Mouse (Mus musculus) liver, embryonic 16.5 days (tissue): ENCODE measurements around the gene Mier2. TPM values are rescaled to one million over a fixed set of nuclear protein-coding genes. Genes with fewer than 3 reads are reported as not detected.

Experiments used
- ATAC-seq: fragments of 200-750 bp; cut with Nextera tagmentation; 2 replicates; pipeline ENCODE4 v1.8.0; 2017; ENCODE audit warnings: low read depth, mild to moderate bottlenecking, moderate number of reproducible peaks, moderate library complexity
- H3K27ac ChIP-seq: fragments of 300-500 bp; sonication (generic); 2 replicates; pipeline ENCODE4 v1.5.1; 2014; ENCODE audit warnings: mild to moderate bottlenecking, low read length
- H3K27me3 ChIP-seq: fragments of 300-500 bp; sonication (generic); 2 replicates; pipeline ENCODE4 v1.6.1; 2014; ENCODE audit warnings: low read depth, low read length, mixed read lengths; ENCODE audit not compliant: control insufficient read depth, insufficient read depth
- H3K36me3 ChIP-seq: fragments of 300-500 bp; sonication (generic); 2 replicates; pipeline ENCODE4 v1.6.1; 2014; ENCODE audit warnings: mild to moderate bottlenecking; ENCODE audit not compliant: control insufficient read depth, insufficient read depth
- H3K4me1 ChIP-seq: fragments of 300-500 bp; sonication (generic); 2 replicates; pipeline ENCODE4 v1.6.1; 2014; ENCODE audit warnings: low read depth, low read length, mixed read lengths; ENCODE audit not compliant: control insufficient read depth
- H3K4me2 ChIP-seq: fragments of 300-500 bp; sonication (generic); 2 replicates; pipeline ENCODE4 v1.6.1; 2014; ENCODE audit warnings: low read depth, low read length, mixed read lengths
- H3K4me3 ChIP-seq: fragments of 300-500 bp; sonication (generic); 2 replicates; pipeline ENCODE4 v1.5.1; 2014; ENCODE audit warnings: low read depth, mild to moderate bottlenecking, low read length
- H3K9ac ChIP-seq: fragments of 300-500 bp; sonication (generic); 2 replicates; pipeline ENCODE4 v1.6.1; 2014; ENCODE audit warnings: low read depth, low read length
- H3K9me3 ChIP-seq: fragments of 300-500 bp; sonication (generic); replicated peaks from 2 replicates; pipeline ENCODE4 v1.6.1; 2016; ENCODE audit warnings: low read length; ENCODE audit not compliant: control insufficient read depth
- WGBS: fragments of 180-500 bp; shearing (Covaris S2); extraction: QIAGEN DNeasy Blood & Tissue Kit; methylation state at CpG from one replicate; pipeline ENCODE4 v1.1.7; 2014; ENCODE audit not compliant: insufficient replicate concordance; 5-methylcytosine and 5-hydroxymethylcytosine counted together
- polyA plus RNA-seq: library from polyadenylated mRNA; unstranded; fragments of >200 nt; fragmentation: Nextera tagmentation; extraction: Ambion mirVana; gene quantifications from 2 replicates; pipeline ENCODE4 v1.2.1, GENCODE M21; 2015

Mier2 gene
- polyA plus RNA-seq, 1 experiment from 2014 or later: 11.6 TPM

GRCm38 (mm10) chr10:79587061-79587751 is 32.2 kb upstream of the Mier2 start, which contains the start of gene Theg:
Gene Theg (minus strand): TSS chr10:79587331.
- no peaks in the 10 kb centered on the region for H3K27me3 ChIP-seq
- no peak within 1 kb of the TSS for H3K27ac ChIP-seq
- H3K36me3 ChIP-seq: no peaks in the 10 kb centered on the region
- no peak within 1 kb of the TSS for H3K4me2 ChIP-seq
- no peaks in the 10 kb centered on the region for H3K9me3 ChIP-seq
- no peak within 1 kb of the TSS for H3K9ac ChIP-seq
- H3K4me3 ChIP-seq: no peak within 1 kb of the TSS
- no peak for ATAC-seq
- H3K4me1 ChIP-seq: no peaks in the 10 kb centered on the region
- 60% methylated on average over 5 of the region's 5 CpGs for WGBS

GRCm38 (mm10) chr10:79586243-79586642 is 31.2 kb upstream of the Mier2 start:
- WGBS: 52% methylated on average over 8 of the region's 8 CpGs
- Histone ChIP-seq H3K4me1 (no peaks in the 10 kb centered on the region), H3K36me3 (no peaks in the 10 kb centered on the region), H3K4me3 (no peak overlapping the region), H3K9me3 (no peaks in the 10 kb centered on the region), H3K4me2 (no peak overlapping the region), H3K27ac (no peak overlapping the region), H3K9ac (no peak overlapping the region), H3K27me3 (no peaks in the 10 kb centered on the region)
- ATAC-seq: no peak

- no peak overlapping the region for H3K27ac ChIP-seq
- no peak overlapping the region for H3K9ac ChIP-seq
- ATAC-seq: no peak
- no peaks in the 10 kb centered on the region for H3K4me1 ChIP-seq
- no peaks in the 10 kb centered on the region for H3K9me3 ChIP-seq
- no peaks in the 10 kb centered on the region for H3K27me3 ChIP-seq
- 73% methylated on average over 5 of the region's 5 CpGs for WGBS
- no peak overlapping the region for H3K4me2 ChIP-seq
- H3K36me3 ChIP-seq: no peaks in the 10 kb centered on the region
- no peak overlapping the region for H3K4me3 ChIP-seq
Measured at GRCm38 (mm10) chr10:79585723-79586122, 30.7 kb upstream of the Mier2 start.

- no peak overlapping the region for H3K4me2 ChIP-seq
- no peak for ATAC-seq
- no peaks in the 10 kb centered on the region for H3K27me3 ChIP-seq
- no peak overlapping the region for H3K27ac ChIP-seq
- no peaks in the 10 kb centered on the region for H3K36me3 ChIP-seq
- H3K4me3 ChIP-seq: no peak overlapping the region
- no peak overlapping the region for H3K9ac ChIP-seq
- 70% methylated on average over 6 of the region's 6 CpGs for WGBS
- H3K4me1 ChIP-seq: no peaks in the 10 kb centered on the region
- no peaks in the 10 kb centered on the region for H3K9me3 ChIP-seq
Measured at GRCm38 (mm10) chr10:79585136-79585535, 30.1 kb upstream of the Mier2 start.

GRCm38 (mm10) chr10:79584426-79584825 is 29.4 kb upstream of the Mier2 start:
- ATAC-seq: no peak
- Histone ChIP-seq H3K4me3 (no peak overlapping the region), H3K4me1 (no peaks in the 10 kb centered on the region), H3K27me3 (no peaks in the 10 kb centered on the region), H3K9me3 (no peaks in the 10 kb centered on the region), H3K4me2 (no peak overlapping the region), H3K9ac (no peak overlapping the region), H3K27ac (no peak overlapping the region), H3K36me3 (no peaks in the 10 kb centered on the region)
- WGBS: 58% methylated on average over 9 of the region's 9 CpGs

GRCm38 (mm10) chr10:79584021-79584420 is 29.0 kb upstream of the Mier2 start:
- WGBS: 43% methylated on average over 7 of the region's 7 CpGs

GRCm38 (mm10) chr10:79581501-79581900 is 26.5 kb upstream of the Mier2 start:
- no peaks in the 10 kb centered on the region for H3K4me1 ChIP-seq
- 72% methylated on average over 8 of the region's 8 CpGs for WGBS
- H3K4me2 ChIP-seq: no peak overlapping the region
- H3K9ac ChIP-seq: no peak overlapping the region
- no peaks in the 10 kb centered on the region for H3K36me3 ChIP-seq
- ATAC-seq: no peak
- H3K27me3 ChIP-seq: no peaks in the 10 kb centered on the region
- H3K27ac ChIP-seq: no peak overlapping the region
- H3K4me3 ChIP-seq: no peak overlapping the region
- no peaks in the 10 kb centered on the region for H3K9me3 ChIP-seq

More at GRCm38 (mm10) chr10:79584021-79584420, 29.0 kb upstream of the Mier2 start:
- Histone ChIP-seq H3K36me3 (no peaks in the 10 kb centered on the region), H3K4me2 (no peak overlapping the region), H3K27ac (no peak overlapping the region), H3K9me3 (no peaks in the 10 kb centered on the region), H3K4me3 (no peak overlapping the region), H3K4me1 (no peaks in the 10 kb centered on the region), H3K27me3 (no peaks in the 10 kb centered on the region), H3K9ac (no peak overlapping the region)
- no peak for ATAC-seq

GRCm38 (mm10) chr10:79580811-79581210 is 25.8 kb upstream of the Mier2 start:
- WGBS: 38% methylated on average over 6 of the region's 6 CpGs
- Histone ChIP-seq H3K36me3 (no peaks in the 10 kb centered on the region), H3K9me3 (no peaks in the 10 kb centered on the region), H3K27me3 (no peaks in the 10 kb centered on the region), H3K27ac (no peak overlapping the region), H3K4me2 (no peak overlapping the region), H3K4me3 (no peak overlapping the region), H3K4me1 (no peaks in the 10 kb centered on the region), H3K9ac (no peak overlapping the region)
- ATAC-seq: no peak

- Histone ChIP-seq H3K27ac (no peak overlapping the region), H3K4me2 (no peak overlapping the region), H3K4me3 (no peak overlapping the region), H3K27me3 (no peaks in the 10 kb centered on the region), H3K9ac (no peak overlapping the region), H3K36me3 (no peaks in the 10 kb centered on the region), H3K9me3 (no peaks in the 10 kb centered on the region), H3K4me1 (no peaks in the 10 kb centered on the region)
- ATAC-seq: no peak
- whole genome bisulfite sequencing: 55% methylated on average over 7 of the region's 7 CpGs
Measured at GRCm38 (mm10) chr10:79580356-79580755, 25.4 kb upstream of the Mier2 start.
